Mouse (Mus musculus) lung, embryonic 14.5 days (tissue): ENCODE results near the gene Lrp6. TPM values are rescaled to one million over a fixed set of nuclear protein-coding genes. Genes with fewer than 3 reads are reported as not detected.

ENCODE experiments used
- ATAC-seq: fragments of 200-750 bp; cut with Nextera tagmentation; 2 replicates; pipeline ENCODE4 v1.8.0; 2017; ENCODE audit warnings: mild to moderate bottlenecking, moderate TSS enrichment, moderate library complexity; ENCODE audit not compliant: insufficient read depth
- DNase-seq: peaks from one replicate; pipeline ENCODE4 v3.0.0-alpha.2; 2015
- H3K27ac ChIP-seq: fragments of 300-500 bp; sonication (generic); 2 replicates; pipeline ENCODE4 v1.5.1; 2014; ENCODE audit warnings: low read depth, mild to moderate bottlenecking, moderate library complexity
- H3K27me3 ChIP-seq: fragments of 300-500 bp; sonication (generic); 2 replicates; pipeline ENCODE4 v1.6.1; 2014; ENCODE audit warnings: low read length, control low read depth; ENCODE audit not compliant: insufficient read depth
- H3K36me3 ChIP-seq: fragments of 300-500 bp; sonication (generic); 2 replicates; pipeline ENCODE4 v1.6.1; 2014; ENCODE audit warnings: control low read depth; ENCODE audit not compliant: insufficient read depth
- H3K4me1 ChIP-seq: fragments of 300-500 bp; sonication (generic); 2 replicates; pipeline ENCODE4 v1.6.1; 2014; ENCODE audit warnings: antibody characterized with exemption, control low read depth; ENCODE audit not compliant: insufficient read depth
- H3K4me2 ChIP-seq: fragments of 300-500 bp; sonication (generic); 2 replicates; pipeline ENCODE4 v1.6.1; 2014; ENCODE audit warnings: mild to moderate bottlenecking
- H3K4me3 ChIP-seq: fragments of 300-500 bp; sonication (generic); 2 replicates; pipeline ENCODE4 v1.5.1; 2014; ENCODE audit warnings: low read depth, low read length
- H3K9ac ChIP-seq: fragments of 300-500 bp; sonication (generic); 2 replicates; pipeline ENCODE4 v1.6.1; 2014
- H3K9me3 ChIP-seq: fragments of 300-500 bp; sonication (generic); 2 replicates; pipeline ENCODE4 v1.6.1; 2016; ENCODE audit warnings: low read depth, low read length, control low read depth
- CTCF ChIP-seq: IDR thresholded peaks from 2 replicates; pipeline ENCODE4 v1.5.1; 2016; ENCODE audit warnings: antibody characterized with exemption, low read depth
- WGBS: fragments of 180-500 bp; shearing (Covaris S2); extraction: QIAGEN DNeasy Blood & Tissue Kit; methylation state at CpG from one replicate; pipeline ENCODE4 v1.1.7; 2014; 5-methylcytosine and 5-hydroxymethylcytosine counted together
- polyA plus RNA-seq: library from polyadenylated mRNA; unstranded; fragments of >200 nt; fragmentation: Nextera tagmentation; extraction: Ambion mirVana; gene quantifications from 2 replicates; pipeline ENCODE4 v1.2.1, GENCODE M21; 2014

Lrp6 gene
- polyA plus RNA-seq, 1 experiment from 2014 or later = 35.8 TPM

DNA sequence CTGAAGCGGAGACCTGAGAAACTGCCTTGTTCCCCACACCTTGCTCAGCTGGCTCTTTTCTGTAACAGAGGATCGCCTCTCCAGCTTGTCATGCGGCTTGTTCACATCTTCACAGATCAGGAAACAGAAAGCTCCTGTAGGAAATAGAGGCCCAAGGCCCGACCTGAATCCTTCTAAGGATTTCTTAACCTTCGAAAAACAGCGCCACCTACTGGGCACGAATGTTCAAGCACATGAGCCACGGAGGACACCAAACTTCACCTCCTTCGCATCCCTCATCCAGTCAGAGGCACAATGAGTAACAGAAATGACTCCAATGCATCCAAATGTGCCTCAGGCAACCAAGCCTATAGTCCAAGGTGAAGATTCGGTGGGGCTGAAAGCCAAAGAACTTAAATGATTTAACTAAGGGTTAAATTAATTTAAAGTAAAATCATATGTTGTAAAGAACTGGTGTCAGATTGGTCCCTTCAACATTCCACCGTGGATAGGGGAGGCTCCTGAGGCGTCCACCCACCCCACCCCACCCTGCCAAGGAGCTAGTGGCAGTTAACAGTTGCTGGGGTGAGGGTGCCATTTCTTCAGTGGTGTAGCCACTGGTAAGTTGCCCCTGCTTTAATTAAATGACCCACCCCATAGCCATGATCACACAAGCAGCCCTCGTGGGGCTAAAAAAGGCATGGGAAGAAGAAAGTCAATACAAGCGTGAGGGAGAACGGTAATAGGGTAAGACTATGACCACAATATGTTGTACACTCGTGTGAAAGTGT is 163.7 kb downstream of the Lrp6 start:
- Histone ChIP-seq H3K4me3 (no peak overlapping the region), H3K4me2 (no peak overlapping the region), H3K27ac (no peak overlapping the region), H3K9me3 (no peaks in the 10 kb centered on the region), H3K9ac (no peak overlapping the region), H3K27me3 (no peaks in the 10 kb centered on the region), H3K36me3 (no peaks in the 10 kb centered on the region), H3K4me1 (no peaks in the 10 kb centered on the region)
- 35% methylated on average over 16 of the region's 16 CpGs for WGBS
- peak; percentile 78 for TF ChIP-seq CTCF
- ATAC-seq (peak; percentile 6; the same call in 1 of the 2 replicates), DNase-seq (peak; percentile 90)

Other genes with a start within 250 kb of the Lrp6 start
- gene Bcl2l14, start 170.6 kb downstream of the Lrp6 start, polyA plus RNA-seq = 2.8 and 3.6 TPM in 2 replicates
- gene Mansc1, start 65.5 kb upstream of the Lrp6 start, polyA plus RNA-seq = 5.8 and 5.9 TPM in 2 replicates
- gene Borcs5, start 72.5 kb upstream of the Lrp6 start, polyA plus RNA-seq = 13.9 and 14.6 TPM in 2 replicates
- gene Dusp16, start 225.7 kb upstream of the Lrp6 start, polyA plus RNA-seq = 12.7 and 12.9 TPM in 2 replicates